Mouse (Mus musculus) Muller cell, postnatal 12 days (primary cell): ENCODE data around the gene Zmiz1.

Source experiments
- DNase-seq: peaks from one replicate; pipeline ENCODE4 v3.0.0-alpha.2; 2015; ENCODE audit errors: inconsistent ontology term

The Zmiz1 gene

GRCm38 (mm10) chr14:25511967-25512366 lies 53.0 kb downstream of the Zmiz1 start:
- DNase-seq, result no peak

- DNase-seq, result no peak
Observed at GRCm38 (mm10) chr14:25512803-25513202, 53.8 kb downstream of the Zmiz1 start.

GRCm38 (mm10) chr14:25513496-25513895 lies 54.5 kb downstream of the Zmiz1 start:
- DNase-seq, result no peak

- no peak for DNase-seq
Observed at GRCm38 (mm10) chr14:25514943-25515512, 56.0 kb downstream of the Zmiz1 start.

GRCm38 (mm10) chr14:25515924-25516323 lies 56.9 kb downstream of the Zmiz1 start:
- peak; percentile 60 for DNase-seq

GRCm38 (mm10) chr14:25516640-25517591 lies 57.9 kb downstream of the Zmiz1 start:
- no peak for DNase-seq

GRCm38 (mm10) chr14:25518645-25519044 lies 59.7 kb downstream of the Zmiz1 start:
- DNase-seq, result no peak

- DNase-seq, result peak; percentile 96
Observed at GRCm38 (mm10) chr14:25519656-25520055, 60.7 kb downstream of the Zmiz1 start.

GRCm38 (mm10) chr14:25520589-25520988 lies 61.6 kb downstream of the Zmiz1 start:
- DNase-seq, result peak; percentile 60

GRCm38 (mm10) chr14:25520991-25521390 lies 62.0 kb downstream of the Zmiz1 start:
- DNase-seq, result no peak

GRCm38 (mm10) chr14:25521500-25521899 lies 62.5 kb downstream of the Zmiz1 start:
- no peak for DNase-seq

GRCm38 (mm10) chr14:25522415-25522814 lies 63.4 kb downstream of the Zmiz1 start:
- DNase-seq, result no peak

- DNase-seq, result no peak
Observed at GRCm38 (mm10) chr14:25523230-25524110, 64.5 kb downstream of the Zmiz1 start.

GRCm38 (mm10) chr14:25524111-25524495 lies 65.1 kb downstream of the Zmiz1 start:
- DNase-seq, result no peak

- no peak for DNase-seq
Observed at GRCm38 (mm10) chr14:25524884-25525283, 65.9 kb downstream of the Zmiz1 start.

GRCm38 (mm10) chr14:25525729-25526128 lies 66.7 kb downstream of the Zmiz1 start:
- DNase-seq, result no peak

- peak; percentile 75 for DNase-seq
Observed at GRCm38 (mm10) chr14:25526872-25527271, 67.9 kb downstream of the Zmiz1 start.

- peak; percentile 92 for DNase-seq
Observed at GRCm38 (mm10) chr14:25527321-25527720, 68.3 kb downstream of the Zmiz1 start.

GRCm38 (mm10) chr14:25530342-25530741 lies 71.4 kb downstream of the Zmiz1 start:
- no peak for DNase-seq

GRCm38 (mm10) chr14:25530815-25531214 lies 71.8 kb downstream of the Zmiz1 start:
- DNase-seq, result no peak

- DNase-seq, result peak; percentile 91
Observed at GRCm38 (mm10) chr14:25533010-25533409, 74.0 kb downstream of the Zmiz1 start.
